Mouse (Mus musculus) liver, embryonic 11.5 days (tissue): ENCODE data around the gene Ankrd12. TPM values are rescaled to one million over a fixed set of nuclear protein-coding genes. Genes with fewer than 3 reads are reported as not detected.

Source experiments
- ATAC-seq: fragments of 200-750 bp; cut with Nextera tagmentation; replicated peaks from 2 replicates; pipeline ENCODE4 v1.8.0; 2017; ENCODE audit warnings: moderate number of reproducible peaks, mild to moderate bottlenecking, moderate TSS enrichment, moderate library complexity; ENCODE audit not compliant: low FRiP score
- DNase-seq: peaks from one replicate; pipeline ENCODE4 v3.0.0-alpha.2; 2017; ENCODE audit warnings: low spot score
- H3K27ac ChIP-seq: fragments of 300-500 bp; sonication (generic); 2 replicates; pipeline ENCODE4 v1.5.1; 2014; ENCODE audit warnings: mild to moderate bottlenecking, low read depth, low read length, control low read depth
- H3K27me3 ChIP-seq: fragments of 300-500 bp; sonication (generic); replicated peaks from 2 replicates; pipeline ENCODE4 v1.6.1; 2014; ENCODE audit warnings: low read length, mixed read lengths; ENCODE audit not compliant: control insufficient read depth, insufficient read depth
- H3K36me3 ChIP-seq: fragments of 300-500 bp; sonication (generic); 2 replicates; pipeline ENCODE4 v1.6.1; 2014; ENCODE audit warnings: mild to moderate bottlenecking, low read length, moderate library complexity, mixed read lengths; ENCODE audit not compliant: control insufficient read depth, insufficient read depth
- H3K4me1 ChIP-seq: fragments of 300-500 bp; sonication (generic); replicated peaks from 2 replicates; pipeline ENCODE4 v1.6.1; 2014; ENCODE audit warnings: low read length, mixed read lengths; ENCODE audit not compliant: control insufficient read depth, insufficient read depth
- H3K4me2 ChIP-seq: fragments of 300-500 bp; sonication (generic); 2 replicates; pipeline ENCODE4 v1.6.1; 2014; ENCODE audit warnings: mild to moderate bottlenecking, control low read depth, moderate library complexity
- H3K4me3 ChIP-seq: fragments of 300-500 bp; sonication (generic); 2 replicates; pipeline ENCODE4 v1.5.1; 2014; ENCODE audit warnings: low read depth, low read length, control low read depth
- H3K9ac ChIP-seq: fragments of 300-500 bp; sonication (generic); 2 replicates; pipeline ENCODE4 v1.6.1; 2014; ENCODE audit warnings: low read depth, low read length, control low read depth
- H3K9me3 ChIP-seq: fragments of 300-500 bp; sonication (generic); 2 replicates; pipeline ENCODE4 v1.6.1; 2016; ENCODE audit warnings: low read length, inconsistent platforms, mixed read lengths; ENCODE audit not compliant: control insufficient read depth
- WGBS: fragments of 180-500 bp; shearing (Covaris S2); extraction: QIAGEN DNeasy Blood & Tissue Kit; methylation state at CpG from one replicate; pipeline ENCODE4 v1.1.7; 2014; 5-methylcytosine and 5-hydroxymethylcytosine counted together
- polyA plus RNA-seq: library from polyadenylated mRNA; unstranded; fragments of >200 nt; fragmentation: Nextera tagmentation; extraction: Ambion mirVana; gene quantifications from 2 replicates; pipeline ENCODE4 v1.2.1, GENCODE M21; 2014

Ankrd12 gene
- polyA plus RNA-seq, 1 experiment from 2014 or later: 15.3 TPM

GRCm38 (mm10) chr17:65967751-65968150 lies 109.1 kb downstream of the Ankrd12 start:
- Histone ChIP-seq H3K9me3 (no peaks in the 10 kb centered on the region), H3K9ac (no peak overlapping the region), H3K4me2 (no peak overlapping the region), H3K36me3 (no peaks in the 10 kb centered on the region), H3K27me3 (no peaks in the 10 kb centered on the region), H3K4me3 (no peak overlapping the region), H3K4me1 (0 out of 2 replicates have a peak, but pooled peaks cover 3% of the 10 kb centered on the region), H3K27ac (no peak overlapping the region)
- DNase-seq: no peak
- no peak for ATAC-seq
- 55% methylated on average over 11 of the region's 11 CpGs for WGBS

DNA sequence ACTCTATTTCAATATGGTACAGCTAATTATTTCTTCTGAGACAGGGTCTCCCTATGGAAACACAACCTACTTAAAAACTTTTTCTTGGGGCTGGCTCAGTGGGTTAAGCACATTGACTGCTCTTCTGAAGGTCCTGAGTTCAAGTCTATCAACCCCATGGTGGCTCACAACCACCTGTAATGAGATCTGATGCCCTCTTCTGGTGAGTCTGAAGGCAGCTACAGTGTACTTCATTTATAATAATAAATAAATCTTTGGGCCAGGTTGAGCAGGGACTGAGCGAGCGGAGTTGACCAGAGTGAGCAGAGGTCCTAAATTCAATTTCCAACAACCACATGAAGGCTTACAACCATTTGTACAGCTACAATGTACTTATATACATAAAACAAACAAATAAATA lies 114.6 kb downstream of the Ankrd12 start:
- WGBS: 95% methylated on average over 2 of the region's 2 CpGs
- Histone ChIP-seq H3K36me3 (no peaks in the 10 kb centered on the region), H3K9me3 (no peaks in the 10 kb centered on the region), H3K27me3 (no peaks in the 10 kb centered on the region), H3K27ac (no peak overlapping the region), H3K4me2 (no peak overlapping the region), H3K4me1 (peaks cover 2% of the 10 kb centered on the region; the same call in 1 of the 2 replicates), H3K9ac (no peak overlapping the region), H3K4me3 (no peak overlapping the region)
- DNase-seq: no peak
- ATAC-seq: no peak

- DNase-seq (no peak), ATAC-seq (no peak)
- Histone ChIP-seq H3K27me3 (no peaks in the 10 kb centered on the region), H3K4me2 (no peak overlapping the region), H3K27ac (no peak overlapping the region), H3K36me3 (no peaks in the 10 kb centered on the region), H3K4me3 (no peak overlapping the region), H3K9ac (no peak overlapping the region), H3K4me1 (peaks cover 7% of the 10 kb centered on the region; the same call in 1 of the 2 replicates), H3K9me3 (no peaks in the 10 kb centered on the region)
- WGBS: 74% methylated on average over 2 of the region's 2 CpGs
These were observed 115.2 kb downstream of the Ankrd12 start for GRCm38 (mm10) chr17:65961606-65962136.

DNA sequence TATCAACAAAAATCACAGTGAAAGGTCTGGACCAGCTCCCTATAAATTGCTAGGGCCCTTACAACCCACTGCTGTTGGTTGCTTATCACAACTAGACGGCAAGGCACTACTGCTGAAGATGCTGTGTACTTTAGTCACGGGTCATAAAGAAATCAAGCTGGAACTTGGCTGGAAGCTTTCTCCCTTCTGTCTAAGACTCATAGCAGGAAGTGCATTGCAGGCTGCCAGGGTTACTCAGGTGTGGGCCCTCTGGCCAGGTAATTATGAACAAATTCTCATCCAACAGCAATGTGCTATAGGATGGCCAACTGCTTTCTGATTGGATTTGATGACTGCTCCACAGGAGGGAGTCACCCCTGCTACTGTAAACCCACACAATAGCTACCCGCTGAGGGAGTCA lies 117.9 kb downstream of the Ankrd12 start:
- Histone ChIP-seq H3K4me3 (no peak overlapping the region), H3K9me3 (no peaks in the 10 kb centered on the region), H3K36me3 (no peaks in the 10 kb centered on the region), H3K27ac (no peak overlapping the region), H3K27me3 (no peaks in the 10 kb centered on the region), H3K9ac (no peak overlapping the region), H3K4me2 (no peak overlapping the region), H3K4me1 (peaks cover 8% of the 10 kb centered on the region; the same call in 1 of the 2 replicates)
- DNase-seq (no peak), ATAC-seq (no peak)
- WGBS: 68% methylated on average over 3 of the region's 3 CpGs

- ATAC-seq: no peak
- DNase-seq: no peak
- Histone ChIP-seq H3K9me3 (no peaks in the 10 kb centered on the region), H3K36me3 (no peaks in the 10 kb centered on the region), H3K4me2 (no peak overlapping the region), H3K4me3 (no peak overlapping the region), H3K27ac (no peak overlapping the region), H3K4me1 (peaks cover 8% of the 10 kb centered on the region; the same call in 1 of the 2 replicates), H3K9ac (no peak overlapping the region), H3K27me3 (no peaks in the 10 kb centered on the region)
- WGBS: 87% methylated on average over 1 of the region's 1 CpGs
These were observed 118.5 kb downstream of the Ankrd12 start for GRCm38 (mm10) chr17:65958366-65958765.

DNA sequence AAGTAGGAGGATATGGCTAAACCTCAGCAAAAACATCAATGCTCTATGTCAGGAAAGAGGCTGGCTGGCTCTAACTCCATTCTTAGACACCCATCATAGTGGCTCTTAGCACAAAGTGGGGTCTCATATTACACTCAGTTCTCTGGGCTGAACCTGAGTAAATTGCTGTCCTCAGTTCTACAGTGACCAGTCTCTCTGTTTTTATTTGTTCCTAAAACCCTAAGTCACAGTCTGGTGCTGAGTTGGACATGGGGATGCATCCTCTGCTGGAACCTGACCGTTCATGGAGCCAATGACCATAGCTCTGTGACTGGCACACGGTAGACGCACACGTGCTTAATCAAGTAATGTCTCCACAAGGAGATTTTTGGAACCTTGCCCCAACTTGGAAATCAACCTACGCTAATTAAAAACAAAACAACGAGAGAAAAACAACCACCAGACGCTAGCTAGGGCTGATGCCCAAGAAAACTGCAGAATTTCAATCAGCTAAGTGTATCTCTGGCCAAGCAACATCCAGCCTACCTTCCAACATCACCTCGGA lies 119.0 kb downstream of the Ankrd12 start:
- H3K4me3 ChIP-seq: no peak overlapping the region
- H3K9ac ChIP-seq: no peak overlapping the region
- H3K27me3 ChIP-seq: no peaks in the 10 kb centered on the region
- H3K9me3 ChIP-seq: no peaks in the 10 kb centered on the region
- H3K4me2 ChIP-seq: no peak overlapping the region
- no peak for DNase-seq
- ATAC-seq: no peak
- no peak overlapping the region for H3K27ac ChIP-seq
- H3K36me3 ChIP-seq: no peaks in the 10 kb centered on the region
- peaks cover 8% of the 10 kb centered on the region; the same call in 1 of the 2 replicates for H3K4me1 ChIP-seq
- WGBS: 89% methylated on average over 8 of the region's 8 CpGs

DNA sequence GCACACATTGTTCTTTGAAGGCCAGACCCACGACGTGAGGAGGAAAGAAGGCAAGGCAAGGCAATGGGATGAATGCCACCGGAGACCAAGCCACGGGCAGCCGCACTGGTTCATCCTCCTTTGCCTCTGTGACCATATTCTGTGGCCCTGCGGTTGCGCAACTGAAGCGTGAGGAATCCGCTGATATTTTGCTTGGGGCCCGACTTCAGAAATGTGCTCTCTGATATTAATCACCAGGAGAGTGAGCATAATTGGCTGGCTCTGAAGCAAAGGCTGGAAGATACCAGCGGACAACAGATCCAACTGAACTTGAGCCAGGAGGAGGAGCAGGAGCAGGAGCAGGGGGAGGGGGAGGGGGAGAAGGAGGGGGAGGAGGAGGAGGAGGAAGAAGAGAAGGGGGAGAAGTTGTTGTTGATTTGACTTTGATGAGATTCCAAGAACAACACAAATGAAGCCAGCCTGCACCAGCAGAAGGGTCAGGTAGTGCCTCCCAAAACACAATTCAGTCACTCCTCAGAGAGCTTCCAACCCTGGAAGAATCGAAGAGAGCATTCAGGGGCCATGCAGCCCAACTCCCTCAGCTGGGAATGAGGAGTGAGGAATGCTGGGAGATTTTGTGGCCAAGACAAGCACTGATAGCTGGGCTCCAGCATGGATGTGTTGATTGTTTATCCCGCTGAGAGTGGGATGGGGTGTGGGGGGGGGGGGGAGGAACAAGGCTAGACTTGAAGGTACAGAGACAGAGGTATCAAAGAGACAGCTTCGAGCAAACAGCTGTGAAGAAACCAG lies 119.7 kb downstream of the Ankrd12 start:
- H3K4me2 ChIP-seq: no peak overlapping the region
- no peak overlapping the region for H3K27ac ChIP-seq

GRCm38 (mm10) chr17:65956140-65956539 lies 120.7 kb downstream of the Ankrd12 start:
- Histone ChIP-seq H3K9ac (no peak overlapping the region), H3K4me2 (no peak overlapping the region), H3K4me3 (no peak overlapping the region), H3K9me3 (no peaks in the 10 kb centered on the region), H3K36me3 (no peaks in the 10 kb centered on the region), H3K4me1 (peaks cover 8% of the 10 kb centered on the region; the same call in 1 of the 2 replicates), H3K27me3 (no peaks in the 10 kb centered on the region), H3K27ac (no peak overlapping the region)
- no peak for ATAC-seq
- WGBS: 83% methylated on average over 3 of the region's 3 CpGs
- no peak for DNase-seq

More for the DNA sequence above, 119.7 kb downstream of the Ankrd12 start:
- no peak for DNase-seq
- WGBS: 56% methylated on average over 14 of the region's 14 CpGs
- Histone ChIP-seq H3K9me3 (no peaks in the 10 kb centered on the region), H3K9ac (no peak overlapping the region), H3K4me3 (no peak overlapping the region), H3K36me3 (no peaks in the 10 kb centered on the region), H3K4me1 (peaks cover 8% of the 10 kb centered on the region; the same call in 1 of the 2 replicates), H3K27me3 (no peaks in the 10 kb centered on the region)
- ATAC-seq: peak; percentile 21; the same call in 1 of the 2 replicates
